Mouse (Mus musculus): ENCODE results near the gene Dcst2. TPM values are rescaled to one million over a fixed set of nuclear protein-coding genes. Genes with fewer than 3 reads are reported as not detected.

Dcst2 gene
- polyA plus RNA-seq, 1 experiment from 2014 or later, result 0.42 TPM

DNA sequence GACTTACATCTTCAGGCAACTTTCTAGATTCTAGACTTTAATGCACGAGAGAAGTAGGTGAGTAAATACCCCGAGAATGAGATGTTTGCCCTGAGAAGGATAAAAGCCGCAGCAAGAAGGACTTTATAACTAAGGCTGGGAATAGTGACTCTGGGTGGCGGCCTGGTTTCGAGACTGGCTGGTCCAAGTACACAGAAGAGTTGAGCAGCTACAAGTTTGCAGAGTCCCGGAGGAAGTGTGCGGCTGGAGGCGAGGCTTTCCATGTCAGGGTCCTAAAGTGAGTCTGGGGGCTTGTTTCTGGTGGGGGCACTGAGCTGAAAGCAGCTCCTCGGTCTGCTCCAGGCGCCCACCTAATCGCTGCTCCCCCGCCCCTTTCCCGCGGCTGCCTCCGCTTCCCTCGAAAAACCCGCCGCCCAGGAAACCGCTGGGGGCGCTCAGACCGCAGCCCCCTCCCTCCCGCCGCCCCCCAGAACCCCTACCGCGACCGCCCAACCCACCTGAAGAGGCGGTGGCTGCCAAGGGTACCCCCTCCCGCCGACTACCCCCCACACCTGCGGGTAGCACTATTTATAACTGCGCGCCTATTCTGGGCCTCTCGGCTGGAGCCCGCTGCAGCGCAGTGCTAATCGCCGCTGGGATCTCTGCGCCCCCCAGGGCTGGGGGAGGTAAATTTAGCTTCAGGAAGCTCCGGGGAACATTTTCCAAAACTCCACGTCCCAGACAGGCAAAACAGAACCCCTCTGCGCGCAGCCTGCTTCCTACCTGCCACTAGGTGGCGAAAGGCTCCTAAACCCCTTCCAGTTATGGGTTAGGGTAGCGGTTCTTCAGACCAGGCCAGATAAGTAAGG is 34.3 kb downstream of the Dcst2 start:
- ATAC-seq (ENCODE audit: insufficient number of reproducible peaks, insufficient read depth, low FRiP score, low read depth), result no peak
- Histone ChIP-seq H3K9ac (replicated peaks; ENCODE audit: low read depth, low read length) (peak overlapping the region; percentile 53; the same call in 1 of the 2 replicates), H3K27me3 (ENCODE audit: control insufficient read depth, insufficient read depth, low read length) (no peaks in the 10 kb centered on the region), H3K4me3 (ENCODE audit: low read depth, low read length) (peak overlapping the region; percentile 65), H3K36me3 (ENCODE audit: control insufficient read depth, insufficient read depth, low read length) (no peaks in the 10 kb centered on the region), H3K4me1 (ENCODE audit: control insufficient read depth, insufficient read depth, low read length) (peaks cover 22% of the 10 kb centered on the region), H3K4me2 (replicated peaks; ENCODE audit: low read depth, low read length) (peak overlapping the region; percentile 97), H3K27ac (ENCODE audit: low read length) (peak overlapping the region; percentile 30; the same call in 1 of the 2 replicates), H3K9me3 (ENCODE audit: control insufficient read depth, low read depth, low read length) (no peaks in the 10 kb centered on the region)
- under 1% methylated on average over 43 of the region's 44 CpGs for WGBS

GRCm38 (mm10) chr3:89396654-89397005 is 34.9 kb downstream of the Dcst2 start:
- no peak for ATAC-seq (ENCODE audit: insufficient number of reproducible peaks, insufficient read depth, low FRiP score, low read depth)
- Histone ChIP-seq H3K27me3 (ENCODE audit: control insufficient read depth, insufficient read depth, low read length) (no peaks in the 10 kb centered on the region), H3K9me3 (ENCODE audit: control insufficient read depth, low read depth, low read length) (no peaks in the 10 kb centered on the region), H3K9ac (replicated peaks; ENCODE audit: low read depth, low read length) (peak overlapping the region; percentile 53; the same call in 1 of the 2 replicates), H3K36me3 (ENCODE audit: control insufficient read depth, insufficient read depth, low read length) (no peaks in the 10 kb centered on the region), H3K4me2 (replicated peaks; ENCODE audit: low read depth, low read length) (peak overlapping the region; percentile 97), H3K4me1 (ENCODE audit: control insufficient read depth, insufficient read depth, low read length) (peaks cover 17% of the 10 kb centered on the region), H3K4me3 (ENCODE audit: low read depth, low read length) (peak overlapping the region; percentile 65), H3K27ac (ENCODE audit: low read length) (no peak overlapping the region)
- WGBS, result 0% methylated on average over 4 of the region's 4 CpGs

- 88% methylated on average over 7 of the region's 7 CpGs for WGBS
These were observed 39.6 kb downstream of the Dcst2 start for GRCm38 (mm10) chr3:89401329-89401728.

GRCm38 (mm10) chr3:89402693-89403092 is 40.9 kb downstream of the Dcst2 start, which contains the start of gene Lenep:
Gene Lenep, minus strand, starts transcription at chr3:89402793.
- no peak for ATAC-seq (ENCODE audit: insufficient number of reproducible peaks, insufficient read depth, low FRiP score, low read depth)
- WGBS, result 78% methylated on average over 5 of the region's 5 CpGs

More at GRCm38 (mm10) chr3:89401329-89401728, 39.6 kb downstream of the Dcst2 start:
- H3K27me3 ChIP-seq (ENCODE audit: control insufficient read depth, insufficient read depth, low read length), result no peaks in the 10 kb centered on the region
- H3K27ac ChIP-seq (ENCODE audit: low read length), result no peak overlapping the region
- no peak for ATAC-seq (ENCODE audit: insufficient number of reproducible peaks, insufficient read depth, low FRiP score, low read depth)
- no peak overlapping the region for H3K9ac ChIP-seq (replicated peaks; ENCODE audit: low read depth, low read length)
- H3K4me3 ChIP-seq (ENCODE audit: low read depth, low read length), result no peak overlapping the region
- H3K4me1 ChIP-seq (ENCODE audit: control insufficient read depth, insufficient read depth, low read length), result peaks cover 6% of the 10 kb centered on the region; the same call in 1 of the 2 replicates
- H3K4me2 ChIP-seq (replicated peaks; ENCODE audit: low read depth, low read length), result no peak overlapping the region
- H3K36me3 ChIP-seq (ENCODE audit: control insufficient read depth, insufficient read depth, low read length), result peaks cover 12% of the 10 kb centered on the region; the same call in 1 of the 2 replicates
- H3K9me3 ChIP-seq (ENCODE audit: control insufficient read depth, low read depth, low read length), result no peaks in the 10 kb centered on the region

DNA sequence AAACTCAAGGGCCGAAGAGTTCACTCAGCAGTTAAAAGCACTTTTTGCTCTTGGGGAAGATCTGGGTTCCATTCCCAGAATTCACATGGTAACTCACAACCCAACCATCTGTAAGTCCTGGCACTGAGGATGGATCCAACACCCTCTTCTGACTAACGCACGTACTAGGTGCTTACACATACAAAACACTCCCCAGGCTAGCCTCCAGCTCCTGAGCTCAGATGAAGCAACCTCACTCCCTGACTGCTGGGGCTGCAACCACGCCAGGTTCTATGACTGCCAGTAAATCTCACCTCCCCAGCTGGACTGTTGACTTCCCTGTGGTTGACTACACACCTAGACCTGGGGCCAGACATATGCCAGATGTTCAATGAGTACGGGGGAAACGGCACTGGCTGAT is 45.1 kb downstream of the Dcst2 start:
- Histone ChIP-seq H3K9me3 (ENCODE audit: control insufficient read depth, low read depth, low read length) (no peaks in the 10 kb centered on the region), H3K27ac (ENCODE audit: low read length) (no peak overlapping the region), H3K9ac (replicated peaks; ENCODE audit: low read depth, low read length) (no peak overlapping the region), H3K4me2 (replicated peaks; ENCODE audit: low read depth, low read length) (no peak overlapping the region), H3K27me3 (ENCODE audit: control insufficient read depth, insufficient read depth, low read length) (no peaks in the 10 kb centered on the region), H3K4me3 (ENCODE audit: low read depth, low read length) (no peak overlapping the region), H3K36me3 (ENCODE audit: control insufficient read depth, insufficient read depth, low read length) (peaks cover 12% of the 10 kb centered on the region; the same call in 1 of the 2 replicates), H3K4me1 (ENCODE audit: control insufficient read depth, insufficient read depth, low read length) (peaks cover 4% of the 10 kb centered on the region; the same call in 1 of the 2 replicates)
- ATAC-seq (ENCODE audit: insufficient number of reproducible peaks, insufficient read depth, low FRiP score, low read depth), result no peak
- 87% methylated on average over 6 of the region's 6 CpGs for WGBS

More at GRCm38 (mm10) chr3:89402693-89403092, 40.9 kb downstream of the Dcst2 start, which contains the start of gene Lenep:
- Histone ChIP-seq H3K4me3 (ENCODE audit: low read depth, low read length) (no peak within 1 kb of the TSS), H3K27me3 (ENCODE audit: control insufficient read depth, insufficient read depth, low read length) (no peaks in the 10 kb centered on the region), H3K9ac (replicated peaks; ENCODE audit: low read depth, low read length) (no peak within 1 kb of the TSS), H3K27ac (ENCODE audit: low read length) (no peak within 1 kb of the TSS), H3K4me2 (replicated peaks; ENCODE audit: low read depth, low read length) (no peak within 1 kb of the TSS), H3K36me3 (ENCODE audit: control insufficient read depth, insufficient read depth, low read length) (peaks cover 12% of the 10 kb centered on the region; the same call in 1 of the 2 replicates), H3K9me3 (ENCODE audit: control insufficient read depth, low read depth, low read length) (no peaks in the 10 kb centered on the region), H3K4me1 (ENCODE audit: control insufficient read depth, insufficient read depth, low read length) (no peaks in the 10 kb centered on the region)

DNA sequence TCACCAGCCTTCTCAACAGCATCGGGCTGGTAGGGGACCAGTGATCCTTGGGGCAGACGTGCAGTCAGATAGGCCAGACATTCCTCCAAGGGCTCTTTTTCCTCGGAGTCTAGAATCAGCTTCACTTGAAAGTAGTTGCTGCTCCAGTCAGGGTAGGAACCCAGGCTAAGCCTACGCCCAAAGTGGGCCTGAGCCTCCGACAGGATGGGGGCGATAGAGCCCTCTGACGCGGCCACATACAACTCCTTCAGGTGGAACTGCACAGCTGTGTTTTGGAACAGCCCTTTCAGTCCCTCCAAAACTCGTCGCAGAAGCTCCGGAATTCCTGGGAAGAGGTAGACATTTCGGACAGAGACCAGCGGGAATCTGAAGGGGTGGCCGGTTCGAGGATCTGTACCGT is 46.7 kb downstream of the Dcst2 start:
- Histone ChIP-seq H3K36me3 (ENCODE audit: control insufficient read depth, insufficient read depth, low read length) (peaks cover 3% of the 10 kb centered on the region), H3K27ac (ENCODE audit: low read length) (no peak overlapping the region), H3K9ac (replicated peaks; ENCODE audit: low read depth, low read length) (no peak overlapping the region), H3K4me1 (ENCODE audit: control insufficient read depth, insufficient read depth, low read length) (peaks cover 4% of the 10 kb centered on the region; the same call in 1 of the 2 replicates), H3K9me3 (ENCODE audit: control insufficient read depth, low read depth, low read length) (no peaks in the 10 kb centered on the region), H3K27me3 (ENCODE audit: control insufficient read depth, insufficient read depth, low read length) (no peaks in the 10 kb centered on the region), H3K4me3 (ENCODE audit: low read depth, low read length) (no peak overlapping the region), H3K4me2 (replicated peaks; ENCODE audit: low read depth, low read length) (no peak overlapping the region)
- WGBS, result 62% methylated on average over 16 of the region's 16 CpGs
- ATAC-seq (ENCODE audit: insufficient number of reproducible peaks, insufficient read depth, low FRiP score, low read depth), result no peak

DNA sequence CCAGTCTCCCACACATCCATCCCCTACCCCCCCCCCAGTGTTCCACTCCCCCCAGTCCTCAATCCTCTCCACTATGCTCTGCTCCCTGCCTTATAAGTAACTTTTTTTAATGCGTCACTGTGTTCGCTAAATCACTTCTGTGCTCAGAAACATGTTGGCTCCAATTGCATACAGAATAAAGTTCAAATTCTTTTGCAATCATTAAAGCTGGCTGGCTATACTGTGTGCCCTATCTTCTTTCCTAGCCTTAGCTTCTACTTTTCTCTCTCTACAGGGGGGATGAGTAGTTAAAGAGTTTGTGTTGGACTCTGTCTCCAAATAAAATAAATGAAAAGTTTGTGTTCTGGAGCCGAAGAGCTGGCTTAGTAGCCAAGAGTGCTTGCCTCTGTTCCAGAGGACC is 47.9 kb downstream of the Dcst2 start:
- Histone ChIP-seq H3K36me3 (ENCODE audit: control insufficient read depth, insufficient read depth, low read length) (peaks cover 10% of the 10 kb centered on the region), H3K4me1 (ENCODE audit: control insufficient read depth, insufficient read depth, low read length) (peaks cover 4% of the 10 kb centered on the region; the same call in 1 of the 2 replicates), H3K9ac (replicated peaks; ENCODE audit: low read depth, low read length) (no peak overlapping the region), H3K4me2 (replicated peaks; ENCODE audit: low read depth, low read length) (no peak overlapping the region), H3K4me3 (ENCODE audit: low read depth, low read length) (no peak overlapping the region), H3K27ac (ENCODE audit: low read length) (no peak overlapping the region), H3K9me3 (ENCODE audit: control insufficient read depth, low read depth, low read length) (no peaks in the 10 kb centered on the region), H3K27me3 (ENCODE audit: control insufficient read depth, insufficient read depth, low read length) (no peaks in the 10 kb centered on the region)
- ATAC-seq (ENCODE audit: insufficient number of reproducible peaks, insufficient read depth, low FRiP score, low read depth), result no peak
- WGBS, result 93% methylated on average over 3 of the region's 3 CpGs

DNA sequence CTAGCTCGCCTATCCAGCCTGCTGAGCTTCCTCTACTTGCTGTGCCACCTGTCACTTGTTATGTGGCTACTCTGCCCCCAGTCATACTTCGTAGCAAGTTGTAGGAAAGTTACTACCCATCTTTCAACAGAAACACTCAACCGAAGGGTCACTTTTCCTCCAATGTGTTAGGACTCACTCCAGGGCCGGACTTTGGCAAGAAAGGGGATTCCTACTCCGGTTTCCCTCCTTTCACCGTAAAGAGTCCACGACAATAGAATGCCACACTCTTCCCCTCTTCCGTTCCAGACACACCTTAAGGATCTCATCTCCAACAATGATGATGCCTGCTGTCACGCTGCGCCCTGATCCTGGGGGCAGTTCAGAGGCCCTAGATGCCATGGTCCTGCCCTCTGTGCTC is 49.1 kb downstream of the Dcst2 start:
- Histone ChIP-seq H3K36me3 (ENCODE audit: control insufficient read depth, insufficient read depth, low read length) (peaks cover 20% of the 10 kb centered on the region), H3K4me2 (replicated peaks; ENCODE audit: low read depth, low read length) (peak overlapping the region; percentile 78), H3K27me3 (ENCODE audit: control insufficient read depth, insufficient read depth, low read length) (no peaks in the 10 kb centered on the region), H3K9me3 (ENCODE audit: control insufficient read depth, low read depth, low read length) (no peaks in the 10 kb centered on the region), H3K9ac (replicated peaks; ENCODE audit: low read depth, low read length) (peak overlapping the region; percentile 48; the same call in 1 of the 2 replicates), H3K4me3 (ENCODE audit: low read depth, low read length) (peak overlapping the region; percentile 62), H3K27ac (ENCODE audit: low read length) (no peak overlapping the region), H3K4me1 (ENCODE audit: control insufficient read depth, insufficient read depth, low read length) (peaks cover 4% of the 10 kb centered on the region; the same call in 1 of the 2 replicates)
- WGBS, result 78% methylated on average over 10 of the region's 10 CpGs
- no peak for ATAC-seq (ENCODE audit: insufficient number of reproducible peaks, insufficient read depth, low FRiP score, low read depth)
